ENCODE assay signal across 1 mouse cellular context in genomic region chr8:70522592-70523403, GRCm38 (mm10).
TF ChIP-seq lines count a peak whose summit lies in the region.

No protein-coding gene starts in this region.

TF ChIP-seq in CH12.LX, 34 proteins besides CTCF, POLR2A, EP300 and RAD21 (continued from another document):
- TF ChIP-seq ETS1 (conservative IDR thresholded peaks at IDR 0.05; ENCODE audit: low read depth, low read length): peak; percentile 57
- TF ChIP-seq ELF1 (IDR thresholded peaks at IDR 0.05; ENCODE audit: low read depth, low read length): peak; percentile 99
- TF ChIP-seq NRF1 (IDR thresholded peaks at IDR 0.05; ENCODE audit: low read depth, low read length): peak; percentile 90
- peak; percentile 97 for TF ChIP-seq SIN3A (IDR thresholded peaks at IDR 0.05; ENCODE audit: low read length)
- TF ChIP-seq MAX (IDR thresholded peaks at IDR 0.05; ENCODE audit: low read length): peak; percentile 86
- TF ChIP-seq JUND (conservative IDR thresholded peaks at IDR 0.05; ENCODE audit: low read depth, low read length): no peak; the same call in 1 of the 2 replicates
- peak; percentile 20; the same call in 1 of the 2 replicates for TF ChIP-seq USF1 (IDR thresholded peaks at IDR 0.05; ENCODE audit: low read depth, low read length)
- peak; percentile 94 for TF ChIP-seq MAZ (IDR thresholded peaks at IDR 0.05; ENCODE audit: low read depth, low read length)
- peak; percentile 14; the same call in 1 of the 2 replicates for TF ChIP-seq ZNF384 (IDR thresholded peaks at IDR 0.05; ENCODE audit: low read depth, low read length)
- peak; percentile 72 for TF ChIP-seq BHLHE40 (IDR thresholded peaks at IDR 0.05; ENCODE audit: low read depth, low read length)
- peak; percentile 80; the same call in 1 of the 2 replicates for TF ChIP-seq ZMIZ1 (IDR thresholded peaks at IDR 0.05; ENCODE audit: low read depth, low read length)
- no peak for TF ChIP-seq MAFK (IDR thresholded peaks at IDR 0.05; ENCODE audit: insufficient replicate concordance, low read length)
- TF ChIP-seq NELFE (IDR thresholded peaks at IDR 0.05; ENCODE audit: low read depth, low read length): peak; percentile 82
- TF ChIP-seq HCFC1 (IDR thresholded peaks at IDR 0.05; ENCODE audit: low read depth, low read length): peak; percentile 90
- TF ChIP-seq RCOR1 (conservative IDR thresholded peaks at IDR 0.05; ENCODE audit: low read depth, low read length): no peak
- no peak for TF ChIP-seq USF2 (conservative IDR thresholded peaks at IDR 0.05; ENCODE audit: low read depth, low read length)
- TF ChIP-seq GABPA (IDR thresholded peaks at IDR 0.05; ENCODE audit: insufficient replicate concordance, low read depth, low read length): peak; percentile 17; the same call in 1 of the 2 replicates
- TF ChIP-seq TCF12 (IDR thresholded peaks at IDR 0.05; ENCODE audit: low read depth, low read length): peak; percentile 91
- 0 out of 2 replicates have a peak, but pooled peaks have one; percentile 18 for TF ChIP-seq SMC3 (IDR thresholded peaks at IDR 0.05; ENCODE audit: low read depth, low read length)
- TF ChIP-seq ZC3H11A (IDR thresholded peaks at IDR 0.05; ENCODE audit: low read depth, low read length): 0 out of 2 replicates have a peak, but pooled peaks have one; percentile 1
- TF ChIP-seq ZKSCAN1 (IDR thresholded peaks at IDR 0.05; ENCODE audit: borderline replicate concordance, low read depth, low read length): no peak
- TF ChIP-seq UBTF (IDR thresholded peaks at IDR 0.05; ENCODE audit: low read depth, low read length): peak; percentile 68; the same call in 1 of the 2 replicates
- TF ChIP-seq KAT2A (IDR thresholded peaks at IDR 0.05; ENCODE audit: insufficient replicate concordance, low read length): peak; percentile 88; the same call in 1 of the 2 replicates
- peak; percentile 52; the same call in 1 of the 2 replicates for TF ChIP-seq CHD2 (IDR thresholded peaks at IDR 0.05; ENCODE audit: low read length)
- TF ChIP-seq POLR2AphosphoS2 (IDR thresholded peaks at IDR 0.05; ENCODE audit: low read depth, low read length): no peak
- peak; percentile 41; the same call in 1 of the 2 replicates for TF ChIP-seq JUN (IDR thresholded peaks at IDR 0.05; ENCODE audit: insufficient read depth, low read depth, low read length)
- peak; percentile 80 for TF ChIP-seq IRF4 (IDR thresholded peaks at IDR 0.05; ENCODE audit: low read depth, low read length)
- peak; percentile 95 for TF ChIP-seq MXI1 (IDR thresholded peaks at IDR 0.05; ENCODE audit: low read depth, low read length)
- TF ChIP-seq MEF2A (IDR thresholded peaks at IDR 0.05; ENCODE audit: borderline replicate concordance, low read depth, low read length): peak; percentile 81; the same call in 1 of the 2 replicates
TF ChIP-seq in CH12.LX: peak in this region for 24.
